Mouse (Mus musculus): ENCODE data around the gene Fam222b. TPM values are rescaled to one million over a fixed set of nuclear protein-coding genes. Genes with fewer than 3 reads are reported as not detected.
"Not testable (repeated sequence)": the region's sequence is repeated elsewhere in the genome, so short reads cannot be mapped to it uniquely, and the experiment has no call there.

Fam222b gene
- polyA plus RNA-seq, 1 experiment from 2014 or later: 22.3 TPM

DNA sequence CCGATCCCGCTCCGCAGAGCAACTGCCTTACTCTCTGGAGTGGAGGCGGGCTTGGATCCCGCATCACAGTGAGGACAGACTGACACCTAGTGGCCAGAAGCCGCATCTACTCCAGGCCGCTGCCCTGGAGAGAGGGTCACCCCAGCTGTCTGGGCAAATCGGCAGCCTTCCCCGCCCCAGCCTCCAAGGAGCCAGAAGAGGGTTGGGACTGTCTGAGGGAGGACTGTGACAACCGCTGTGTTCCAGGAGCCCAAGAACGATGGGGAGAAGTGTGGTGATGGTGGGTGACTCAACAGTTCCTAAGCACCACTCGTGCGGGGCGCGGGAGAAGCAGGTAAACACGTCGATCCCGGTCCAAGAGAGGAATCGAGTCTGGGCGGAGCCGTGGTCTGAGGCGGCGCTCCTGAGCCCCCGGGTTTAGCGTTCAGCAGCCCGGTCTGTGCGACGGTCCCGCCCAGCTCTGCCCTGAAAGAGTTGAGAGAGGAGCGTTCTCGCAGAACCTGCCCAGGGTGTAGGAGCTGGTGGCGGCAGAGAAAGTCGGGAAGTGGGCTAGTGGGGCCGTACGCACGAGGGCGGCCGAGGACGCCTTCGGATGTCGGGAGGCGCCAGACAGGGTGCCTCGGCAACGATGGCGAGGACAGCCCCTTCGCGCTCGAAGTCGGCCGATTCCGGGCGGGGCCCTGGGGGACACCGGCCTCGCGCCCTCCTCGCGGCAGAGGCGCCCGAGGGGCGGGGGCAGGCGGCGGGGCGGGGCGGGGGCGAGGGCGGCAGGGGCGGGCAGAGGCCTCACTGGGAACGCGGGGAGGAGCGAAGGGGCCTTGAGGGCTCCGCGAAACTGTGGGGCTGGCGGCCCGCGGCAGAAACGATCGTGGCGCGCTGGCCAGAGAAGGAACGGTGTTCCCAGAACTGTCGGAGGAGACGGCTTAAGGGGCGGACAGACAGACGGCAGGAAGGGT is 83.7 kb downstream of the Fam222b start:
- Histone ChIP-seq H3K36me3 (replicated peaks) (peaks cover 30% of the 10 kb centered on the region), H3K9me3 (no peaks in the 10 kb centered on the region), H3K9ac (peak overlapping the region; percentile 73), H3K4me3 (replicated peaks) (peak overlapping the region; percentile 64), H3K4me2 (peak overlapping the region; percentile 80), H3K27me3 (no peaks in the 10 kb centered on the region), H3K4me1 (peaks cover 62% of the 10 kb centered on the region), H3K27ac (peak overlapping the region; percentile 91)
- peak; percentile 87 for ATAC-seq (ENCODE audit: low FRiP score)
- under 1% methylated on average over 69 of the region's 84 CpGs for WGBS

DNA sequence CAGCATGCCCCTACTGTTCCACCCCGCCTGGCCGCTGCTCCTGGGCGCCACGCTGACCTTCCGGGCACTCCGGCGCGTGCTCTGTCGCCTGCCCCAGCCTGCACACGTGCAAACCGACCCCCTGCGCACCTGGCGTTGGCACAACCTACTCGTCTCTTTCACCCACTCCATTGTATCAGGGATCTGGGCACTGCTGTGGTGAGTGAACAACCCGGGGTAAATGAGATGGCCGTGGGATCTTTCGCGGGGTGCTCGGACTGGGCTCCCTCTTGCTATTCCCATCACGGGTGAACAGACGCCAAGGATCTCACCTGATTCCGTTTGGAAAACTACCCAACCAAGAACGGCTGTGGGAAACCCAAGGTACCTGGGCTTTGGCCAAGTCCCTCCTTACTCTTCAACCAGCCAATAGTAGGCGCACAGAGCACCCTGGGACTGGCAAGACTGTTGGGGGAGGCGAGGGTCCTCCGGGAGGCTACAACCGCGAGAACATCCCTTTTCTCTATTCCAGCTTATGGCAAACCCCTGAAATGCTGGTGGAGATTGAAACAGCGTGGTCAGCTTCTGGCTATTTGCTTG is 84.5 kb downstream of the Fam222b start:
- Histone ChIP-seq H3K36me3 (replicated peaks) (peaks cover 30% of the 10 kb centered on the region), H3K9me3 (no peaks in the 10 kb centered on the region), H3K27ac (peak overlapping the region; percentile 91), H3K27me3 (no peaks in the 10 kb centered on the region), H3K4me3 (replicated peaks) (peak overlapping the region; percentile 64), H3K4me1 (peaks cover 64% of the 10 kb centered on the region), H3K9ac (peak overlapping the region; percentile 73), H3K4me2 (peak overlapping the region; percentile 80)
- ATAC-seq (ENCODE audit: low FRiP score): peak; percentile 2; the same call in 1 of the 2 replicates
- WGBS: under 1% methylated on average over 29 of the region's 29 CpGs

GRCm38 (mm10) chr11:78179438-78179999 is 85.1 kb downstream of the Fam222b start:
- Histone ChIP-seq H3K4me3 (replicated peaks) (peak overlapping the region; percentile 64), H3K4me2 (peak overlapping the region; percentile 80), H3K27ac (peak overlapping the region; percentile 91), H3K4me1 (peaks cover 68% of the 10 kb centered on the region), H3K9ac (peak overlapping the region; percentile 73; the same call in 1 of the 2 replicates), H3K9me3 (no peaks in the 10 kb centered on the region), H3K36me3 (replicated peaks) (peaks cover 30% of the 10 kb centered on the region), H3K27me3 (no peaks in the 10 kb centered on the region)
- 39% methylated on average over 8 of the region's 8 CpGs for WGBS
- no peak for ATAC-seq (ENCODE audit: low FRiP score)

GRCm38 (mm10) chr11:78180081-78180761 is 85.8 kb downstream of the Fam222b start:
- H3K27me3 ChIP-seq: no peaks in the 10 kb centered on the region
- no peak overlapping the region for H3K9ac ChIP-seq
- no peaks in the 10 kb centered on the region for H3K9me3 ChIP-seq
- H3K4me3 ChIP-seq (replicated peaks): no peak overlapping the region
- peak overlapping the region; percentile 80; the same call in 1 of the 2 replicates for H3K4me2 ChIP-seq
- peaks cover 68% of the 10 kb centered on the region for H3K4me1 ChIP-seq
- H3K27ac ChIP-seq: no peak overlapping the region
- ATAC-seq (ENCODE audit: low FRiP score): no peak
- 83% methylated on average over 6 of the region's 6 CpGs for WGBS
- H3K36me3 ChIP-seq (replicated peaks): peaks cover 30% of the 10 kb centered on the region

GRCm38 (mm10) chr11:78181830-78182357 is 87.4 kb downstream of the Fam222b start:
- Histone ChIP-seq H3K9me3 (no peaks in the 10 kb centered on the region), H3K4me1 (peaks cover 61% of the 10 kb centered on the region), H3K27me3 (no peaks in the 10 kb centered on the region), H3K27ac (no peak overlapping the region), H3K4me2 (peak overlapping the region; percentile 75), H3K4me3 (replicated peaks) (peak overlapping the region; percentile 75), H3K36me3 (replicated peaks) (peaks cover 30% of the 10 kb centered on the region), H3K9ac (peak overlapping the region; percentile 83)
- WGBS: 53% methylated on average over 2 of the region's 2 CpGs
- no peak for ATAC-seq (ENCODE audit: low FRiP score)

GRCm38 (mm10) chr11:78182450-78182849 is 88.0 kb downstream of the Fam222b start:
- Histone ChIP-seq H3K9ac (peak overlapping the region; percentile 83), H3K4me1 (peaks cover 55% of the 10 kb centered on the region), H3K4me2 (peak overlapping the region; percentile 75), H3K27ac (peak overlapping the region; percentile 95; the same call in 1 of the 2 replicates), H3K36me3 (replicated peaks) (peaks cover 30% of the 10 kb centered on the region), H3K9me3 (no peaks in the 10 kb centered on the region), H3K4me3 (replicated peaks) (peak overlapping the region; percentile 75), H3K27me3 (no peaks in the 10 kb centered on the region)
- no peak for ATAC-seq (ENCODE audit: low FRiP score)
- WGBS: 13% methylated on average over 7 of the region's 7 CpGs

GRCm38 (mm10) chr11:78182961-78183844 is 88.7 kb downstream of the Fam222b start, which contains the start of gene Rpl23a:
TSS of gene Rpl23a (minus strand) at chr11:78183584.
- H3K4me3 ChIP-seq (replicated peaks): peak within 1 kb of the TSS; percentile 75
- peaks cover 30% of the 10 kb centered on the region for H3K36me3 ChIP-seq (replicated peaks)
- H3K9me3 ChIP-seq: no peaks in the 10 kb centered on the region
- H3K4me1 ChIP-seq: peaks cover 54% of the 10 kb centered on the region
- peak; percentile 91 for ATAC-seq (ENCODE audit: low FRiP score)
- no peaks in the 10 kb centered on the region for H3K27me3 ChIP-seq
- H3K9ac ChIP-seq: peak within 1 kb of the TSS; percentile 83
- under 1% methylated on average over 38 of the region's 38 CpGs for WGBS
- H3K4me2 ChIP-seq: peak within 1 kb of the TSS; percentile 75
- peak within 1 kb of the TSS; percentile 95 for H3K27ac ChIP-seq

DNA sequence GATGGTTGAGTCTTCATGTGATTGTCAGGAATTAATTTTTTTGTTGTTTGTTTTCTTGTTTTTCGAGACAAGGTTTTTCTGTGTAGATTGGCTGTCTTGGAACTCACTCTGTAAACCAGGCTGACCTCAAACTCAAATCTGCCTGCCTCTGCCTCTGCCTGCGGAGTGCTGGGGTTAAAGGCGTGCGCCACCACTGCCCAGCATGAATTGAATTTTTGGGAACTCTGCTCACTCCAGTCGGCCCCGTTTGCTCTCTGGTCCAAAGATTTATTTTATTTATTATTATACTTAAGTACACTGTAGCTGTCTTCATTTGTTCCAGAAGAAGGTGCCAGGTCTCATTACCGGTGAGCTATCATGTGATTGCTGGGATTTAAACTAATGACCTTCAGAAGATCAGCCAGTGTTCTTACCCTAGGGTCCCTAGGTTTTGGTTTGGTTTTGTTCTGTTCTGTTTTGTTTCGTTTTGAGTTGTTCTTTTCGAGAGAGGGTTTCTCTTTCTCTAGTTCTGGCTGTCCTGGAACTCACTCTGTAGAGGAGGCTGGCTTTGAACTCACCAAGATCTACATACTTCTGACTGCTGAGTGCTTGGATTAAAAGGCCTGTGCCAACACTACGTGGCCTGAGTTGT is 89.5 kb downstream of the Fam222b start:
- Histone ChIP-seq H3K27me3 (no peaks in the 10 kb centered on the region), H3K4me2 (peak overlapping the region; percentile 48), H3K9me3 (no peaks in the 10 kb centered on the region), H3K36me3 (replicated peaks) (peaks cover 30% of the 10 kb centered on the region), H3K4me3 (replicated peaks) (peak overlapping the region; percentile 75), H3K27ac (no peak overlapping the region; the same call in 1 of the 2 replicates), H3K4me1 (peaks cover 47% of the 10 kb centered on the region), H3K9ac (peak overlapping the region; percentile 29)
- peak; percentile 34 for ATAC-seq (ENCODE audit: low FRiP score)
- WGBS: 51% methylated on average over 10 of the region's 10 CpGs

- H3K27ac ChIP-seq; H3K4me2 ChIP-seq; H3K27me3 ChIP-seq; ATAC-seq (ENCODE audit: low FRiP score); H3K9me3 ChIP-seq; H3K4me3 ChIP-seq (replicated peaks); H3K9ac ChIP-seq: not testable (repeated sequence)
- Histone ChIP-seq H3K4me1 (peaks cover 44% of the 10 kb centered on the region), H3K36me3 (replicated peaks) (peaks cover 26% of the 10 kb centered on the region)
- 93% methylated on average over 6 of the region's 6 CpGs for WGBS
Measured at GRCm38 (mm10) chr11:78184702-78185101, 90.2 kb downstream of the Fam222b start.

DNA sequence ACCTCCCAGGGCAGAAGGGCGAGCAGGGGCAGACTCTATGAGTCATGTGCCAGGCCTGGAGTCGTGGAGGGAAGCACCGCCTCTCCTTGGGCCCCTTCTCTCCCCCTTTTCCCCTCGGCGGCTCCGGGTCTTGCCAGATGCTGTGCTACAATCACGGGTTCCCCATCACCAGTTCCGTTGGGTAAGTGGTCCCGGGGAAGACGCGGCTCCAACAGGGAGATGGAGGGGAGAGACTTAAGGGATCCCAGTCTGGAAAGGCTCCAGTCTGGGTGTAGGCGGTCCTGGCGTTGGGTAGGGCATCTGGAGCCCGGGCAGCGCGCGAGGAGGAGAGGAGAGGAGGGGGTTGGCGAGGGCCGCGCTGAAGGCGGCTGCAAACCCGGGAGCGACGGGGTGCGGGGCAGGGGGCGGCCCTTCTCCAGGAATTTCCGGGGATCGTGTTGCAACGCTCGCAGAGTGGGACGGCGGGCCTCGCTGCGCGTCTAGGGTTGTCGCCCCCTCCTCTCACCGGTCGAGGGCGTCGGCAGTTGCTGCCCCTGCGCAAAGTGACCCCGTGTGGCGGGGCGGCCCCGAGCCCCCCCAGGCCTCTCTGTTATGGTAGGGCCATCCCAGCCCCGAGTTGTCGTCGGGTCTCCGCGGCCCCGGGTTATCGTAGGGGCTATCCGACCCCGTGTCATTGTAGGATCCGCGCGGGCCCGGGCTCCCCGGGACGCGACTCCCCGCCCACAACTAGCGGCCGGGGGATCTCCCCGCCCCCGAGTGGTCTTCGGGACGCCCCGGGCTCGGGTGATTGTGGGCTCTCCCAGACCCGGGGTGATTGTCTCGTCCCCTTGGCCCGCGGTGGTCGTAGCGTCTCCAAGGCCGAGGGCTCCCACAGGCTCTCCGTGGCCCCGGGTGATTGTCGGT is 94.1 kb downstream of the Fam222b start, which contains the start of gene Rab34:
TSS of gene Rab34 (plus strand) at position 100 of the 903 bp plus-strand sequence.
- Histone ChIP-seq H3K4me3 (replicated peaks) (peak within 1 kb of the TSS; percentile 73), H3K27ac (peak within 1 kb of the TSS; percentile 96), H3K4me1 (peaks cover 23% of the 10 kb centered on the region), H3K36me3 (replicated peaks) (peaks cover 30% of the 10 kb centered on the region), H3K4me2 (peak within 1 kb of the TSS; percentile 63), H3K9me3 (no peaks in the 10 kb centered on the region), H3K9ac (peak within 1 kb of the TSS; percentile 90), H3K27me3 (no peaks in the 10 kb centered on the region)
- 1% methylated on average over 77 of the region's 80 CpGs for WGBS
- peak; percentile 77 for ATAC-seq (ENCODE audit: low FRiP score)
